Mouse (Mus musculus): ENCODE results near the gene 2610318N02Rik.

Gene 2610318N02Rik

DNA sequence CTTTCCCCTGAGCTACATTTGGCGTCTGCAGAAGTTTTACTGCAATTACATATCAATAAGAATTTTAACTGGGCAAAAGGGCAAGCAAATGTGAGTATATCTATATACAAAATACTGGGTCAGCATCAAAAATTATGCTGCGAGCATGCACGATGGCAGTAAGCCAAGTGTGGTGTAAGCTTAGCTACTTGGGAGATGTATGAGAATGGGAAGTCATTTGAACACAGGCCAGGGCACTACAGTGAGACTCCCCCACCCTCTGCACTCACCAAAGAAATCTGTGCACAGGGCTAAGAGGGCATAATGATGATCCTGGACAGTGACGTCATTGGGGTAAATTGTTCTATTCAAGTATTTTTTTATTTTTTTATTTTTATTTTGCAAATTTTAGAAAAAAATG, 20.4 kb downstream of the 2610318N02Rik start:
- DNase-seq: peak; percentile 28 to 64

DNA sequence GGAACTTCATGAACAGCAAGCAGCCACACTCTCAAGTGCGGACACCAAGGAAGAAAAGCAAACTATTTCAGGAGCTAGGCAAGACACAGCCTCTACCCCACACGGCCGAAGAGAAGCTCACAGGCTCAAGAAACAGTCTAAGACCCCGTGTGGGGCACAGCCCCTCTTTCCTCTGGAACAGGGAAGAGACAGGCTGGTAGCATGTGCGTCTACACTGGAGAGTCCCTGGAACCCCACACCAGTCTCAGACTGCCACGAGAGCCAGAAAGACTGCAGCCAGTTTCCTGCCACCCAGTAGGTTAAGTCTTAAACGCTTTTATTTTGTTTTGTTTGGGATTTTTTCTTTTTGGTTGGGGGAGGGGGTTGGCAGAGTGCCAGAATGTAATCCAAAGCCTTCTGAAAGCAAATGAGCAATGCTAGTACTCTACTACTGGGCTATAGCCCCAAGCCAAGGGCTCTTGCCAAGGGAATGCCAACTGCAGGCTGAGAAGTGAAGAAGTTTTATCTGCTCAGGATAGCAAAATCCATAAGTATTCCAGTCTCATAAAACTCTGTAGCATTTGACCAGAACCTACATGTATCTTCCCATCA, 22.2 kb downstream of the 2610318N02Rik start:
- peak in 1 of 2 experiments; percentile 31 for DNase-seq

DNA sequence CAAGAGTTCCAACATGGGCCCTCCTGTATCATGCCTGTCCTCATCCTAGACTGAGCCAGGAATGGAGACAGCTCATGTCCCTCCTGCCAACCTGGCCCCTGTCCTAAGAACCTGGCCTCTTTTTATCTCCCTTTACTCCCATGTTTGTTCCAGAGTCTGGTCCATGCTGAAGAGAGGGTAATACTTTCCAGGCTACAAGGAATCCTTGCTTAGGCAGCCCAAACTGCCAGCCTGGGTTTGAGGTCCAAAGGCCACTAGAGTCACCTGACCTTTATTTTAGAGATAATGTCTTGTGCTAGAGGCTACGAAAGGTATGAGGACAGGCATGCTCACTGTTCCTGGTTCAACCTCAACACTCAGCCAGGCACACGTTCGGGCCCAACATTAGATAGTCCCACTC, 28.0 kb downstream of the 2610318N02Rik start:
- DNase-seq: no peak

DNA sequence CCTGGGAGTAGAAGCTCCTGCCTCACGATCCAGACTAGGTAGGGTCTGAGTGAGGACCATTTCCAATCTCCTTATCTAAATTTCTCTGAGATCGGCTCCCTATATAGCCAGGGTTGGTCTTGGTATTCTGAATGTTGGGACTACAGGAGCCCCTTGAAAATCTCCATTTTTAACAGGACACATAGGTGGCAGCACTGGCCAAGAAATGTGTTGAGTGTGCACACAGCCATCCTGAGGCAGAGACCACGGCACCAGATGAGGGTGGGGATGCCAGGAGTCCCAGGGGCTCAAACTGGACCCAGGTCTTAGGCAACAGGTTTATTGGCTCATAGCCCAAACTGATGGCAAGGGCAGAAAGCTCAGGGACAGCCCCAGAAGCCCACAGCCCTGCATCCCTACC, 36.6 kb downstream of the 2610318N02Rik start:
- peak in 1 of 2 experiments; percentile 17 for DNase-seq

DNA sequence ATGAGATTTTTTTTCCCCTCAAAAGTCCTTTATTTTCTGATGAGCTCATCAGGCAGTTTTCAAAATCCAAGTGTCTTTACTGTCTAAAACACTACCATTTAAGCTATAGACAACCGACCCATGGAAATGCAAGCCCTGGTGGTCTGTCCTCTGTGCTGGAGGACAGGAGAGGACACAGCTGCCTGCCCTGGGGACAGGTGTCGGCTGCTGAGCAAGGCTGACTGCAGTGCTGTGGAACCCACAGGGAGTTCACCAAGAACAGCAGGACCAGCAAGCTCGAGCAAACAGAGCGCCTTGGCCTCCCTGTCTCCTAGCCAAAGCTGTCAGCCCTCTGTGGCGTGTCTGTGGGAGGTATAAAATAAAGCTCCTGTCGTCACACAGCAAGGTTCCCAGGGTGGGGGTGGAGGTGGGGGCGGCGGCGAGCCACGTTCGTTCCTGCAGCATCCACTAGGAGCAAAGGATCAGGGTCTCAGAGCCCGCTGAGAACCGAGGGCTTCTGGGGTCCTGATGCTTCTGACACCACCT, 38.2 kb downstream of the 2610318N02Rik start:
- no peak for DNase-seq

DNA sequence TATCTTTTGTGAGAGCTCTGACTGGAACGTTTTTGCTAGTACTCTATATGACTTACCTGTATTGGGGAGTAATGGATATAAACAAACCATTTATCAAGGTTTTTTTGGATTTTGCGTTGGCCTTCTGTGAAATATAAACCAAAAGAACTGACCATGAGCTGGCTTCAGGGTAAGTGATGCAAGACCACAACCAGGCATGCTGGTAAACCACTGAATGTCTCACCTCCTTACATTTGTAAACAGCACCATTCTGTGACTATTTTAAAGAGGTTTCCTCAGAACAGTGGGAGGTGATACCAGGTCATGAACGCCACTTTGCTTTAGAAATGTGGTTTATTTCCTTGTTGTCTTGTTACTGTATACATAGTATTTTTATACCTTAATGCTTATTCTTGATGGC, 38.7 kb downstream of the 2610318N02Rik start:
- no peak for DNase-seq

DNA sequence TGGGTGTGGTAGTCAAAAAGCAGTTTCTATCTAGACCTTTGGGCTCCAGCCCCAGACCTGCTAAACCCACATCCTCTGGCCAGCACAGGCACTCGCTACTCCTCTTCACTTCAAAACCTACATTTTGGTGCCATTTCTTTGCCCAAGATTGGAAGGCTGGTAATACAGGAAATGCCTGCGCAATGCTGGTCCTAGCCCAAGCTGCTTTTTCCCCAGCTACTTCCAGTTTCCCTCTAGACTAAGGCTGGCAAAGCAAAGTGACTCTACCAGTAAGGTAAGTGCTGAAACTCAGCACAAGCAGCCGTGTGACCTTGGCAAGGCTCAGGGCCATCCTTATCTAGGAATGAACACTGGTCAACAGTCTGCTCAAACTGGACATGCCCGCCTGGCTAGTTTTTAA, 39.3 kb downstream of the 2610318N02Rik start:
- DNase-seq: peak in 1 of 2 experiments; percentile 37

DNA sequence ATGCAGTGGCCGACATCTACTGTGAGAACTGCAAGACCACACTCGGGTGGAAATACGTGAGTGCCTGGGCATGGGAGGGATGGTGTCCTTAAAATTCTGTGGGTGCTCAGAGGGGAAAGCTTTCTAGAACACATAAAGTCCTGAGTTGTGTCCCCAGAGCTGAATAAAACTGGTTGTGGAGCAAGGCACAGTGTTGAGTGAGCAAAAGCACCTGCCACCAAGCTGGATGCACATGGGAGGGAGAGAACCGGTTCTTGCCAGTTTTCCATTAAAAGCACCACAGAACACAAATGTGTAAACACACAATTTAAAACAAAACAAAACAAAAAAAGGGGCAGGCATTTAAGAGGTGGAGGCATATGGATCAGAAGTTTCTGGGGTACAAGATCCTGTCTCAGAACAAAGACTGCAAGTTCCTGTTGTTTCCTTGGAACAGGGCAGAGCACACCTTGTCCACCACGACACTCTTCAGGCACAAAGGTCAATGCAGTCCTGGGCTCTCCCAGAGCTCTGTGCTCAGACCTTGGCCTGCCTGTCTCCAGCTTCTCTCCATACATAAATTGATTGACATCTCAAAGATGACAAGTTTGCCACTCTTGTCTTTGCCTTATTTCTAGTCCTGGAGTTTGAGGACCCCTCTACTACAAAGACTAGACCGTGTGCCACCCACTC, 42.7 kb downstream of the 2610318N02Rik start:
- DNase-seq: peak; percentile 51 to 75

DNA sequence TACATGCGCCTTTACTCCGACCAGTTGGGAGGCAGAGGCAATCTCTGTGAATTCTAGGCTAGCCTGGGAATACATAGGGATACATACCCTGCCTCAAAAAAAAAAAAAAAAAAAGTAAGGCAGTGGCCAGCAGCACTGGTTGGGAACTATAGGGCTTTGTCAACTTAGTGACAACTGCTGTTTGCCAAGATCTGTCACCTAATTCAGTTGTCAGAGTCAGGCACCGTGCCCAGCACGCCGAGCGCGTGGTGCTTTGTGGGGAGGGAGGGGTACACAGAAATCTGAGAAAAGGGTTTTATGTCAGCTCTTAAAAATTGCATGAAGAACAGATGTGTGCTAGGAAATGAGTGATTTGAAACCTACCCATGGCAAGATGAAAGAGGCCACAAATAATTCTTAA, 46.9 kb downstream of the 2610318N02Rik start:
- peak; percentile 69 to 90 for DNase-seq

DNA sequence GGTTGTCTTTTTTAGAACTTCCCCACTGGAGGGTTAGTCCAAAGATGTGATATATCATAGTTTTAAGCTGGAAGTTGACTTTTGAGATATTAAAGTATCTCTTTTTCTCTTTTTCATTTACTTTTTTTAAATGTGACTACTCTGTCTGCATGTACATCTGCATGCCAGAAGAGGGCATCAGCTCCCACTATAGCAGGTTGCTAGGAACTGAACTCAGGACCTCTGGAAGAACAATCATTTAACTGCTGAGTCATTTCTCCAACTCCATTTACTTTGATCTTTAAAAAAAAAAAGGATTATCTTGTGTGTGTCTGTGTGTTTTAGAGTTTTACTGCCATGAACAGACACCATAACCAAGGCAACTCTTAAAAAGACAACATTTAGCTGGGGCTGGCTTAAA, 48.1 kb downstream of the 2610318N02Rik start:
- DNase-seq: no peak

DNA sequence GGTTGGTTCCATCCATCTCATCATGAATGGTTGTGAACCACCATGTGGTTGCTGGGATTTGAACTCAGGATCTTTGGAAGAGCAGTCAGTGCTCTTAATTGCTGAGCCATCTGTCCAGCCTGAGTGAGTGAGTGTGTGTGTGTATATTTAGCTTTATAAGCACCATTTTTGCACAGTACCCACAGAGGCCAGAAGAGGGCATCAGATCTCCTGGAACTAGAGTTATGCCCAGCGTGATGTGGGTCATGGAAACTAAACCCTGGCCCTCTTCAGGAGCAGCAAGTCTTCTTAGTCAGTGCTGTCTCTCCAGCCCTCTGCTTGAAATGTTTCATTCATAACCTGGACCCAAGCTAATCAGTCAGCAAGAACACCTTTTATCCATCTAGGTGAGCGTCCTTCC, 48.7 kb downstream of the 2610318N02Rik start:
- DNase-seq: no peak

DNA sequence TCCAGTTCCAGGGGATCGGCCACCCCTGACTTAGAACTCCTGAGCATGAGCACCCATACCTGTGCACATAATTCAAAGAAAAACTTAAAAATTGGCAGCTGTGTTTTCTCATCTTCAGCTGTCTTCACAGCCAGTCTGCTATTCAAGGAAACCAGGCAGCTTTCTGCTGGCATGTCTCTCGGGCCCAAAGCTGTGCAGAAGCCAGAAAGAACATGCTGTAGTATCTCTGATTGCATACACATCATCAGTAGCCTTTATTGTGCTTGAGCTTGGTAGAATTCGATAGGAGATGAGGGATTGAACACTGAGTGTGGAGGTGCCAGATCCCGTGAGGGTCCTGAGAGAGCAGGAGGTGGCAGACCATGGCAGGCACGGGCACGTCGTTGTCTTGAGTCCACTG, 52.0 kb downstream of the 2610318N02Rik start:
- DNase-seq: no peak

DNA sequence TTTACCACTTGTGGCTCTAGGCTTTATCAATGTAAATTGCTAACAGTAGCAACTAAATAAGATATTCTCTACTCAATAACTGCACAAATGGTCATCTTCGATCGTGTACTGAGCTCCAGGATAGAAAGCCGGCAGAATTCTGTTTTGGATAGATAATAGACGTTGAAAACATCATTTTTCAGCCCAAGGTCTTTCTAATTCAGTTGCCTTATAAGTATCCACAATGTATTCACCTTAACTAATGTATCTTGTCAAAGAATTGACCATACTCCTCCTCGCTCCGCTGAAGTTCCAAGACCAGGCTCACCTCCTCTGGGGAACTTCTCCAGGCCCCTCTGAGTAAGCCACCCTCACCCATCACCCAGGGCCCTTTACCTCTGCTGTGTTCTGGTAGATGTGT, 54.3 kb downstream of the 2610318N02Rik start:
- DNase-seq: no peak

DNA sequence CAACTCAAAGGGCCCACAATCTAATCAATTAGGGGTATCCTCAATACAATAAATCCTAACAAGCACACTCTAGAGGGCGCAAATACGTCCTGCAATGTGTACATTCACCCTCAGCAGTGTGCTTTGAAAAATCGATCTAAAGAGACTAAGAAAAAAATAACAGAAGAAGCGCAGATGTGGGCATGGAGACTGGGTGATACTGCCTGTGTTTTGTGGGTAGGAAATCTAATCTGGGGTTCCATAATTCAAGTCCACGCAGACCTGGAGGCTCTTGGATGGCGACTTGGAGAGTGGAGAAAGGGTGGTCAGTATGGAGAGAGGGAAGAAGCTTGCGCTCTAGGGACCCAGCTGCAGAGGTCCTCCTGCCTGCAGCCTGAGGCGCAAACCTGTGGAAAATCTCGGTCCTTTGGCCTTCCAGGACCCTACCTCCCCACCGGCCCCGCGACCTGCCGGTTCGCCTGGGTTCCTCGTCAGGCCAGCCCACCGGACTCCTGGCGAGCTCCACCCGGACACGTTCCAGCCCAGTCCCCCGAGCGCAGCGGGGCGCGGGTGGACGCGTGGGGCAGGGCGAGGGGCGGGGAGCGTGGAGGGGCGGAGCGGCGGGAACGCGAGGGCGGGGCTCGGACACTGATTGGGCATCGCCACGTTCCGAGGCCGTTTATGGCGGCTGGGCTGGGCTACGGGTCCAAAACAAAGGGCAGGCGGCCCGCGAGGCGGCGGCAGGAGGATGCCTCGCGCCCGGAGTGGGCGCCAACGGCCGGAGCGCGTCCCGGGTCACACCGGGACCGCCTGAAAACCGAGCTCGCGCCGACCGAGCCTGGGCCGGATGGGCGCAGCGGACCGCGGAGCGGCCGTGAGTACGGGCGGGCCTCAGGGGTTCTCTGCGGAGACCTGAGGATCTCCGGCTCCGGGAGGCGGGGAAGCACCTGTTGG, 55.2 kb downstream of the 2610318N02Rik start, which contains the start of gene Ypel1:
Gene Ypel1, plus strand, starts transcription at position 186 of the 933 bp plus-strand sequence.
- peak; percentile 91 to 92 for DNase-seq

DNA sequence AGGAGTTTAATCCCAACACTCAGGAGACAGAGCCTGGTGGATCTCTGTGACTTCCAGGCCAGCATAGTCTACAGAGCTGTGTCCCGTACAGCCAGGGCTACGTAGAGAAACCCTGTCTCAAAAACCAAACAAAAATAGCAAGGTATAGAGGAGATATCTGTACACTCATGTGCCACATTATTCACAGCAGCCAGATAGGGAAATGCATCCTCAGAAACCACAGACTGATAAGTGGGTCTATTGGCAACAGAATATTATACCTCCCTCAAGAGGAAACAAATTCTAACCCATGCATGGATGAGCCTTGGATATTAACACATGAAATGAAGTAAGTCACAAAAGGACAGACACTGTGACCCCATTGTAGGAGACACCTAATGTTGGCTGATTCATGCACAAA, 57.4 kb downstream of the 2610318N02Rik start:
- DNase-seq: no peak

All from lung, postnatal 4 days (tissue).